14 mouse cellular contexts compared by ENCODE assay signal in the genomic region with DNA sequence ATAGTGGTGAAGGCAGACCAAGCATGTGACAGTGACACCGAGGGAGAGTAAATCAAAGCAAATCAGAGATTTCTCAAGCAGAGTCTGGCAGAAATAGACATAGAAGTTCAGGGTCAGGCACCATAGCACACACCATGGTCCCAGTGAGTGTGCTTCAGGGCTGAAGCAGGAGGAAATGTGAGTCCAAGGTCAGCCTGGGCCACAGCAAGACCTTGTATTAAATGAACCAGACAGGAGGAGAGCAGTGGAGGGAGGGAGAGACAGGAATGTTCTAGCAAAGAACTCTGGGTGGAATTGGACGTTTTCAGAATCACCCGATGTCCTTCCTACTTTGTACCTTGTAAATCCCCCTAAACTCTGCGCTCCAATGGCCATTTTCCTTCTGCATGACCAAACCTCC. TPM values are rescaled to one million over a fixed set of nuclear protein-coding genes. Genes with fewer than 3 reads are reported as not detected.
DNase-seq lines count a peak whose midpoint lies in the region; ATAC-seq lines count a peak whose summit lies in the region.
"Had no signal": no experiment of that assay in that cellular context is flagged by ENCODE, and none has a peak within 500 bp of the region (broad histone marks: within the 10 kb centered on the region; RNA-seq: fewer than 3 reads in every experiment).

No protein-coding gene starts in this region.

- H3K4me3 ChIP-seq in hindbrain, embryonic 12.5 days, result no peak overlapping the region
- H3K4me3 ChIP-seq in hindbrain, embryonic 11.5 days (ENCODE audit: low read depth, low read length), result no peak overlapping the region
- H3K4me3 ChIP-seq: erythroblast, embryonic 14.5 days had no signal

- H3K27ac ChIP-seq in hindbrain, embryonic 12.5 days, result peak overlapping the region; percentile 66; the same call in 1 of the 2 replicates
- H3K27ac ChIP-seq in hindbrain, embryonic 11.5 days (ENCODE audit: low read depth, low read length), result no peak overlapping the region

- H3K27me3 ChIP-seq in hindbrain, embryonic 12.5 days, result no peaks in the 10 kb centered on the region
- H3K27me3 ChIP-seq in hindbrain, embryonic 11.5 days (ENCODE audit: control insufficient read depth, insufficient read depth, low read length), result no peaks in the 10 kb centered on the region

- H3K4me1 ChIP-seq in hindbrain, embryonic 12.5 days, result no peaks in the 10 kb centered on the region
- H3K4me1 ChIP-seq in hindbrain, embryonic 11.5 days (replicated peaks; ENCODE audit: control insufficient read depth, insufficient read depth, low read length), result no peaks in the 10 kb centered on the region

- no peaks in the 10 kb centered on the region for H3K9me3 ChIP-seq in hindbrain, embryonic 12.5 days (replicated peaks)
- H3K9me3 ChIP-seq in hindbrain, embryonic 11.5 days (ENCODE audit: control insufficient read depth, low read length), result no peaks in the 10 kb centered on the region

- H3K9ac ChIP-seq in hindbrain, embryonic 12.5 days, result no peak overlapping the region
- H3K9ac ChIP-seq in hindbrain, embryonic 11.5 days (ENCODE audit: low read depth, low read length), result no peak overlapping the region

- no peaks in the 10 kb centered on the region for H3K36me3 ChIP-seq in hindbrain, embryonic 12.5 days
- H3K36me3 ChIP-seq in hindbrain, embryonic 11.5 days (ENCODE audit: control insufficient read depth, insufficient read depth, low read length), result no peaks in the 10 kb centered on the region

- DNase-seq in hindbrain, embryonic 11.5 days (ENCODE audit: low spot score), result no peak
- DNase-seq in adrenal gland, adult (ENCODE audit: inconsistent age in 2 of 2, low spot score in 1 of 2), result peak; percentile 88 to 91
- DNase-seq in adrenal gland, postnatal 25 days, result peak; percentile 46
- peak; percentile 38 for DNase-seq in kidney, postnatal 14 days
- DNase-seq in cerebellum, adult 9-11 months, result no peak
- no peak for DNase-seq in layer of hippocampus, postnatal 25 days (ENCODE audit: extremely low spot score in 1 of 2, low spot score in 1 of 2)
- DNase-seq in gastrocnemius, postnatal 10 days, result no peak
- DNase-seq: cerebellum, postnatal 25 days; gastrocnemius, postnatal 36 days; heart, postnatal 36 days; lung, adult 2 months had no signal

- no peak for ATAC-seq in hindbrain, embryonic 12.5 days (ENCODE audit: low FRiP score)
- ATAC-seq in hindbrain, embryonic 11.5 days (ENCODE audit: low FRiP score), result no peak
- ATAC-seq: CD4-positive, CD25-positive, alpha-beta regulatory T cell, adult 4 months had no signal

- H3K4me2 ChIP-seq in hindbrain, embryonic 12.5 days (replicated peaks), result no peak overlapping the region
- H3K4me2 ChIP-seq in hindbrain, embryonic 11.5 days (replicated peaks; ENCODE audit: low read depth, low read length), result no peak overlapping the region

- 73% methylated on average over 4 of the region's 4 CpGs for WGBS in hindbrain, embryonic 12.5 days
- WGBS in hindbrain, embryonic 11.5 days, result 57% methylated on average over 4 of the region's 4 CpGs

RNA-seq across cellular contexts. Expression of gene Zfp366, which starts 21.6 kb away (rescaled TPM):
- 0.37 and 0.63 TPM in 2 replicates for polyA plus RNA-seq in hindbrain, embryonic 12.5 days (2016; fragmentation: Nextera tagmentation; extraction: Ambion mirVana)
- 0.91 and 0.95 TPM in 2 replicates for polyA plus RNA-seq in hindbrain, embryonic 11.5 days (2014; fragmentation: Nextera tagmentation; extraction: Ambion mirVana)
- 4.8 and 6.7 TPM in 2 replicates for total RNA-seq in adrenal gland, postnatal 25 days (2021)
- total RNA-seq in layer of hippocampus, postnatal 25 days (2021), result 1 to 10 TPM; 2.8 to 3.9 TPM
- 1 to 10 TPM; 6.1 to 6.5 TPM for total RNA-seq in gastrocnemius, postnatal 10 days (2021)
- polyA plus RNA-seq: erythroblast, embryonic 14.5 days had no signal

Comparison
In these comparisons a context has a peak if more than half of its experiments do, and no peak if none do; other contexts are left out.
1. DNase-seq: peak in adrenal gland, adult (2 of 2), adrenal gland, postnatal 25 days (single experiment) and kidney, postnatal 14 days (single experiment); none in hindbrain, embryonic 11.5 days (single experiment), cerebellum, adult 9-11 months (single experiment), layer of hippocampus, postnatal 25 days (0 of 2) and gastrocnemius, postnatal 10 days (single experiment).